ENCODE assay signal across 26 mouse cellular contexts in genomic region chr13:20125845-20126244, GRCm38 (mm10). TPM values are rescaled to one million over a fixed set of nuclear protein-coding genes. Genes with fewer than 3 reads are reported as not detected.
DNase-seq lines count a peak whose midpoint lies in the region; ATAC-seq and TF ChIP-seq lines count a peak whose summit lies in the region.
"Had no signal": no experiment of that assay in that cellular context is flagged by ENCODE, and none has a peak within 500 bp of the region (broad histone marks: within the 10 kb centered on the region; RNA-seq: fewer than 3 reads in every experiment).

No protein-coding gene starts in this region.

- no peaks in the 10 kb centered on the region for H3K79me2 ChIP-seq in liver, adult 2 months (ENCODE audit: control insufficient read depth, insufficient read depth, low read length)
- peaks cover 91% of the 10 kb centered on the region for H3K79me2 ChIP-seq in macrophage (ENCODE audit: inconsistent target)

- no peaks in the 10 kb centered on the region for H3K27me3 ChIP-seq in liver, adult 2 months (ENCODE audit: control insufficient read depth, insufficient read depth, low read length)
- H3K27me3 ChIP-seq in liver, embryonic 11.5 days (replicated peaks; ENCODE audit: control insufficient read depth, insufficient read depth, low read length) = no peaks in the 10 kb centered on the region
- H3K27me3 ChIP-seq: heart, embryonic 12.5 days; midbrain, embryonic 13.5 days had no signal

- no peak overlapping the region for H3K27ac ChIP-seq in liver, adult 2 months (replicated peaks; ENCODE audit: insufficient read depth, low read depth, low read length)
- H3K27ac ChIP-seq in liver, embryonic 11.5 days (ENCODE audit: low read depth, low read length) = no peak overlapping the region
- H3K27ac ChIP-seq in macrophage = peak overlapping the region; percentile 40; the same call in 1 of the 2 replicates
- H3K27ac ChIP-seq: forebrain, embryonic 10.5 days; hindbrain, embryonic 10.5 days; hindbrain, postnatal 0 days; limb, embryonic 10.5 days; midbrain, embryonic 13.5 days had no signal

- TF ChIP-seq POLR2A in liver, adult 2 months (IDR thresholded peaks at IDR 0.05; ENCODE audit: extremely low read depth, insufficient read depth, low read length) = no peak

- H3K4me2 ChIP-seq in liver, embryonic 11.5 days = no peak overlapping the region
- H3K4me2 ChIP-seq: heart, embryonic 12.5 days; midbrain, embryonic 13.5 days had no signal

- 85% methylated on average over 10 of the region's 10 CpGs for WGBS in liver, adult 2 months
- WGBS in liver, embryonic 11.5 days = 83% methylated on average over 10 of the region's 10 CpGs
- 72% methylated on average over 10 of the region's 10 CpGs for WGBS in macrophage (ENCODE audit: missing documents)

- no peak for TF ChIP-seq CTCF in liver, adult 2 months (IDR thresholded peaks at IDR 0.05; ENCODE audit: low read depth, low read length)

- H3K4me3 ChIP-seq in liver, adult 2 months (ENCODE audit: insufficient read depth, low read depth, low read length) = no peak overlapping the region
- no peak overlapping the region for H3K4me3 ChIP-seq in liver, embryonic 11.5 days (ENCODE audit: low read depth, low read length)
- H3K4me3 ChIP-seq in macrophage (ENCODE audit: inconsistent target) = no peak overlapping the region
- H3K4me3 ChIP-seq: forebrain, embryonic 10.5 days; heart, embryonic 12.5 days; hindbrain, embryonic 10.5 days; limb, embryonic 10.5 days; megakaryocyte, embryonic 14.5 days; midbrain, embryonic 13.5 days had no signal

- ATAC-seq in liver, embryonic 11.5 days (replicated peaks; ENCODE audit: low FRiP score) = no peak
- ATAC-seq: hindbrain, postnatal 0 days; liver, postnatal 0 days; lung, postnatal 0 days; midbrain, embryonic 13.5 days had no signal

- no peaks in the 10 kb centered on the region for H3K36me3 ChIP-seq in liver, adult 2 months (ENCODE audit: control insufficient read depth, insufficient read depth, low read length)
- H3K36me3 ChIP-seq in liver, embryonic 11.5 days (ENCODE audit: control insufficient read depth, insufficient read depth, low read length) = no peaks in the 10 kb centered on the region
- H3K36me3 ChIP-seq in macrophage (ENCODE audit: inconsistent target) = no peaks in the 10 kb centered on the region
- H3K36me3 ChIP-seq: forebrain, embryonic 10.5 days; heart, embryonic 12.5 days; hindbrain, embryonic 10.5 days; limb, embryonic 10.5 days; midbrain, embryonic 13.5 days had no signal

- H3K9me3 ChIP-seq in liver, embryonic 11.5 days (ENCODE audit: control insufficient read depth, low read length) = no peaks in the 10 kb centered on the region
- H3K9me3 ChIP-seq: forebrain, embryonic 10.5 days; heart, embryonic 12.5 days; hindbrain, embryonic 10.5 days; limb, embryonic 10.5 days; megakaryocyte, embryonic 14.5 days; midbrain, embryonic 13.5 days had no signal

- H3K4me1 ChIP-seq in liver, adult 2 months (ENCODE audit: control insufficient read depth, insufficient read depth, low read length) = peaks cover 3% of the 10 kb centered on the region
- no peaks in the 10 kb centered on the region; the same call in 1 of the 2 replicates for H3K4me1 ChIP-seq in liver, embryonic 11.5 days (replicated peaks; ENCODE audit: control insufficient read depth, insufficient read depth, low read length)
- H3K4me1 ChIP-seq: forebrain, embryonic 10.5 days; hindbrain, embryonic 10.5 days; midbrain, embryonic 13.5 days had no signal

- no peak overlapping the region for H3K9ac ChIP-seq in liver, adult 2 months (ENCODE audit: low read depth, low read length)
- no peak overlapping the region for H3K9ac ChIP-seq in liver, embryonic 11.5 days (ENCODE audit: low read depth, low read length)
- H3K9ac ChIP-seq: heart, embryonic 12.5 days; liver, postnatal 0 days; midbrain, embryonic 13.5 days had no signal

- DNase-seq in liver, adult 2 months (ENCODE audit: extremely low read depth, low read depth, low spot score) = peak; percentile 51
- no peak for DNase-seq in liver, embryonic 11.5 days (ENCODE audit: low spot score)
- peak; percentile 28 for DNase-seq in ZHBTc4 (ENCODE audit: low read depth, low spot score)
- DNase-seq in thymus, postnatal 0 days (ENCODE audit: low spot score) = no peak
- DNase-seq in cerebellum, adult 8-10 months = no peak
- DNase-seq in kidney, adult 11 months = no peak
- DNase-seq: adrenal gland, postnatal 14 days; cerebellum, postnatal 10 days; gastrocnemius, postnatal 25 days; heart, adult 18-20 months; heart, postnatal 10 days; kidney, adult 9 months; liver; liver, postnatal 0 days; right cerebral cortex, postnatal 14 days; spleen, adult 18-20 months; thymus, adult 2 months had no signal

RNA-seq across cellular contexts. Expression of gene Elmo1, which starts 35.4 kb away (rescaled TPM):
- 4.3 and 6.7 TPM in 2 replicates for total RNA-seq in liver, adult 2 months (2014; rRNA removed)
- 1.1 and 1.2 TPM in 2 replicates for polyA plus RNA-seq in liver, adult 2 months (2012; rRNA removed)
- 8.9 and 10.6 TPM in 2 replicates for polyA plus RNA-seq in liver, embryonic 11.5 days (2014; fragmentation: Nextera tagmentation; extraction: Ambion mirVana)
- 100 to 1,000 TPM; 288 to 518 (median 336) TPM for total RNA-seq in macrophage (2018; cell fraction: chromatin; rRNA removed)
- 10 to 100 TPM; 26.3 to 39.5 (median 30.3) TPM for total RNA-seq in macrophage (2018; cell fraction: cytosol; rRNA removed)
- total RNA-seq in macrophage (2018; cell fraction: nucleus; rRNA removed) = 100 to 1,000 TPM in 22 of 26 experiments, 10 to 100 TPM in 4; 95.7 to 372 (median 152) TPM
- polyA plus RNA-seq in macrophage (2018) = 20.9 to 48.4 TPM (median 31.3 TPM) in 3 replicates
- polyA plus RNA-seq in thymus, postnatal 0 days (2015; fragmentation: Nextera tagmentation; extraction: Ambion mirVana) = 30.1 and 32.3 TPM in 2 replicates

Comparison
In these comparisons a context has a peak if more than half of its experiments do, and no peak if none do; other contexts are left out.
1. DNase-seq: peak in liver, adult 2 months (single experiment) and ZHBTc4 (single experiment); none in liver, embryonic 11.5 days (single experiment), thymus, postnatal 0 days (single experiment), cerebellum, adult 8-10 months (single experiment) and kidney, adult 11 months (single experiment).